Mouse (Mus musculus) midbrain, embryonic 10.5 days (tissue): ENCODE results near the gene Lrrc73. TPM values are rescaled to one million over a fixed set of nuclear protein-coding genes. Genes with fewer than 3 reads are reported as not detected.
A peak's percentile ranks its signal among the peaks of the same experiment; 100 is the strongest.

Experiments
- DNase-seq: peaks from one replicate; pipeline ENCODE4 v3.0.0-alpha.2; 2017; ENCODE audit warnings: low spot score
- H3K27ac ChIP-seq: fragments of 300-500 bp; sonication (generic); replicated peaks from 2 replicates; pipeline ENCODE4 v1.5.1; 2016; ENCODE audit warnings: mild to moderate bottlenecking
- H3K27me3 ChIP-seq: fragments of 300-500 bp; sonication (generic); 2 replicates; pipeline ENCODE4 v1.6.1; 2016; ENCODE audit warnings: low read depth, mild to moderate bottlenecking; ENCODE audit not compliant: poor library complexity, severe bottlenecking
- H3K36me3 ChIP-seq: fragments of 300-500 bp; sonication (generic); 2 replicates; pipeline ENCODE4 v1.6.1; 2016; ENCODE audit warnings: mild to moderate bottlenecking, moderate library complexity
- H3K4me1 ChIP-seq: fragments of 300-500 bp; sonication (generic); 2 replicates; pipeline ENCODE4 v1.6.1; 2016
- H3K4me3 ChIP-seq: fragments of 300-500 bp; sonication (generic); 2 replicates; pipeline ENCODE4 v1.5.1; 2016; ENCODE audit warnings: mild to moderate bottlenecking, moderate library complexity
- H3K9me3 ChIP-seq: fragments of 300-500 bp; sonication (generic); replicated peaks from 2 replicates; pipeline ENCODE4 v1.6.1; 2016; ENCODE audit warnings: mild to moderate bottlenecking
- WGBS: fragments of 180-500 bp; shearing (Covaris S2); methylation state at CpG from one replicate; pipeline ENCODE4 v1.1.7; 2016; 5-methylcytosine and 5-hydroxymethylcytosine counted together
- polyA plus RNA-seq: library from polyadenylated mRNA; unstranded; fragments of >200 nt; fragmentation: Nextera tagmentation; extraction: Ambion mirVana; gene quantifications from 2 replicates; pipeline ENCODE4 v1.2.1, GENCODE M21; 2016

Lrrc73 gene
- polyA plus RNA-seq, 1 experiment from 2014 or later, result 1.6 TPM

DNA sequence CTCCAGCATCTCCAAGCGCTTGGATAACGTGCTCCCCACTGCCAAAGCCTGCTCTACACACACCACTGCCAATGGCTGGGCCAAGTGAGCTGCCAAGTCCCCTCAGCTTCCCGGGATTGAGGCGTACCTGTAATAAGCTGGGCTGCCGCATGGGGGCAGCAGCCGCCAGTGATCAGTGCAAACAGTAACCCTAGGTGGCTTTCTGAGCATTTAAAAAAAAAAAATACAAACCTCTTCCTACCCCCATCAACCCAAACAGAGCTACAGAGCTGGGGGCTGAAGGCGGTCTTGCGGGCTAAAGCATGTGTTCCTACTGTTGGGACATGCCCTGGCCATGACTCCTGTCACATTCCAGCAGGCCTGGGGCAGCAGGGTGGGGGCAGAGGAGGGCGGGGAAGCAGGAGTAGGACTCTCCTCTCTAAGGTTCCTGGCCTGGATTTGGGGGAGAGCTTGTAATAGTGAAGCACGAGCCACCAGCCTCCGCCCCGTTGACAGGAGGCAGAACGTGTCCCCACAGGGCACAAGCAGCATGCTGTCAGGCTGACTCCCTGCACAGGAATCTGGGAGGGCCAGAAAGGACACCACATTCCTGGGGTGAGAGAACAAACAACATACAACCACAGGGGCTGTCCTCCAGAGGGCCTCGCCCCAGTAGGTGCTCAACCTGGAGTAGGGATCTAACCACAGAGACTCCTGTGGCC is 12.7 kb downstream of the Lrrc73 start:
- Histone ChIP-seq H3K27me3 (no peaks in the 10 kb centered on the region), H3K36me3 (peaks cover 100% of the 10 kb centered on the region), H3K9me3 (no peaks in the 10 kb centered on the region), H3K4me1 (peaks cover 4% of the 10 kb centered on the region; the same call in 1 of the 2 replicates), H3K27ac (no peak overlapping the region), H3K4me3 (no peak overlapping the region)
- peak; percentile 75 for DNase-seq
- WGBS, result 31% methylated on average over 14 of the region's 14 CpGs

DNA sequence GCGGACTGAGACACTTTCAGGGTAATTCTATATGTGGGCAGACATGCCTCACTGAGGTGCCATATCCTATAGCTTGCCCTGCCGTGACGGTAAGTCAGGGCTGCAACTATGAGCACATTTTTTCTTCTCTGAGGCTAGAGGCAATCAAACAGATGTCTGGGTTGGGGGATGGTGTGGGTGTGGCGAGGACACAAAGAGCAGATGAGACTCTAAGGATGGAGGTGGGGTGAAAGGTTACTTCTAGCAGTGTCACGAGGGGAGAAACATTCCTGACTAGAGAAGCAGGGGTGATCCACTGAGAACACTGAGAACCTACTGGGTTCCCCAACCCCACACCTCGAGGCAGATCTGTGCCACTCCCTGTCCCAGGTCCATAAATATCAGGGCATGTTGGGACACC is 13.7 kb downstream of the Lrrc73 start:
- H3K9me3 ChIP-seq, result no peaks in the 10 kb centered on the region
- H3K4me3 ChIP-seq, result no peak overlapping the region
- no peaks in the 10 kb centered on the region for H3K27me3 ChIP-seq
- H3K4me1 ChIP-seq, result peaks cover 4% of the 10 kb centered on the region; the same call in 1 of the 2 replicates
- 77% methylated on average over 6 of the region's 6 CpGs for WGBS
- H3K36me3 ChIP-seq, result peaks cover 100% of the 10 kb centered on the region
- no peak for DNase-seq
- H3K27ac ChIP-seq, result no peak overlapping the region

DNA sequence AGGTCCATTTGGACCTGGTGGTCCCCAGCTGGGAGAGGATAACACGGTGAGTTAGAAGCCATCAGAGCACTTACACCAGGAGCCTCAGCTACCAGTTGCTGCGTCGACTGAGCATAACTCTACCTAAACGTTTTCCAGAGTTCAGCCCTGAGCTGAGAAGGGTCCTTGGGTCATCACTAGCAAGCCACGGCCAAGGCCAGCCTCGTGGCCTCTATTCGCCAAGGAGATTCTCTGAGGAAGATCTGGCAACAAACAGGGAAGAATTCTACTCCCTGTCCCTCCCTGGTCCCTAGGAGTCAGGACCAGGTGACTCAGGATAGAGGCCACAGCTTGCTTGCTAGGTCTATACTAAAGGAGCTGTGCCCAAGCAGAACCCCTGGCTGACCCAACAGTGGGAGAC is 14.2 kb downstream of the Lrrc73 start:
- no peaks in the 10 kb centered on the region for H3K27me3 ChIP-seq
- H3K36me3 ChIP-seq, result peaks cover 100% of the 10 kb centered on the region
- DNase-seq, result no peak
- H3K4me1 ChIP-seq, result peaks cover 4% of the 10 kb centered on the region; the same call in 1 of the 2 replicates
- no peak overlapping the region for H3K27ac ChIP-seq
- 84% methylated on average over 7 of the region's 7 CpGs for WGBS
- H3K4me3 ChIP-seq, result no peak overlapping the region
- H3K9me3 ChIP-seq, result no peaks in the 10 kb centered on the region

GRCm38 (mm10) chr17:46268026-46268720 is 14.8 kb downstream of the Lrrc73 start:
- 87% methylated on average over 10 of the region's 10 CpGs for WGBS
- H3K4me1 ChIP-seq, result peaks cover 4% of the 10 kb centered on the region; the same call in 1 of the 2 replicates
- no peak for DNase-seq

GRCm38 (mm10) chr17:46269771-46270534 is 16.6 kb downstream of the Lrrc73 start:
- Histone ChIP-seq H3K4me1 (peaks cover 4% of the 10 kb centered on the region; the same call in 1 of the 2 replicates), H3K9me3 (no peaks in the 10 kb centered on the region), H3K27me3 (no peaks in the 10 kb centered on the region), H3K4me3 (no peak overlapping the region), H3K36me3 (peaks cover 98% of the 10 kb centered on the region), H3K27ac (no peak overlapping the region)
- DNase-seq, result no peak
- 91% methylated on average over 19 of the region's 19 CpGs for WGBS

More at GRCm38 (mm10) chr17:46268026-46268720, 14.8 kb downstream of the Lrrc73 start:
- Histone ChIP-seq H3K36me3 (peaks cover 100% of the 10 kb centered on the region), H3K27ac (no peak overlapping the region), H3K27me3 (no peaks in the 10 kb centered on the region), H3K9me3 (no peaks in the 10 kb centered on the region), H3K4me3 (no peak overlapping the region)

- Histone ChIP-seq H3K36me3 (peaks cover 96% of the 10 kb centered on the region), H3K4me1 (no peaks in the 10 kb centered on the region), H3K27me3 (no peaks in the 10 kb centered on the region), H3K9me3 (no peaks in the 10 kb centered on the region), H3K27ac (no peak overlapping the region; the same call in 1 of the 2 replicates), H3K4me3 (no peak overlapping the region)
- WGBS, result 93% methylated on average over 2 of the region's 2 CpGs
- no peak for DNase-seq
Observed at GRCm38 (mm10) chr17:46272058-46272457, 18.7 kb downstream of the Lrrc73 start.

- H3K4me1 ChIP-seq, result no peaks in the 10 kb centered on the region
- H3K4me3 ChIP-seq, result no peak overlapping the region
- DNase-seq, result no peak
- no peaks in the 10 kb centered on the region for H3K27me3 ChIP-seq
- no peaks in the 10 kb centered on the region for H3K9me3 ChIP-seq
- peaks cover 96% of the 10 kb centered on the region for H3K36me3 ChIP-seq
- H3K27ac ChIP-seq, result no peak overlapping the region
- 93% methylated on average over 5 of the region's 5 CpGs for WGBS
Observed at GRCm38 (mm10) chr17:46272675-46273074, 19.3 kb downstream of the Lrrc73 start.

GRCm38 (mm10) chr17:46273803-46274236 is 20.5 kb downstream of the Lrrc73 start:
- DNase-seq, result no peak
- WGBS, result 76% methylated on average over 1 of the region's 1 CpGs
- Histone ChIP-seq H3K9me3 (no peaks in the 10 kb centered on the region), H3K27me3 (no peaks in the 10 kb centered on the region), H3K4me3 (no peak overlapping the region), H3K4me1 (no peaks in the 10 kb centered on the region), H3K27ac (no peak overlapping the region), H3K36me3 (peaks cover 96% of the 10 kb centered on the region)

GRCm38 (mm10) chr17:46274465-46274864 is 21.1 kb downstream of the Lrrc73 start:
- H3K9me3 ChIP-seq, result no peaks in the 10 kb centered on the region
- no peaks in the 10 kb centered on the region for H3K4me1 ChIP-seq
- no peak for DNase-seq
- H3K4me3 ChIP-seq, result no peak overlapping the region
- WGBS, result 74% methylated on average over 6 of the region's 6 CpGs
- H3K36me3 ChIP-seq, result peaks cover 96% of the 10 kb centered on the region
- H3K27ac ChIP-seq, result no peak overlapping the region
- H3K27me3 ChIP-seq, result no peaks in the 10 kb centered on the region

DNA sequence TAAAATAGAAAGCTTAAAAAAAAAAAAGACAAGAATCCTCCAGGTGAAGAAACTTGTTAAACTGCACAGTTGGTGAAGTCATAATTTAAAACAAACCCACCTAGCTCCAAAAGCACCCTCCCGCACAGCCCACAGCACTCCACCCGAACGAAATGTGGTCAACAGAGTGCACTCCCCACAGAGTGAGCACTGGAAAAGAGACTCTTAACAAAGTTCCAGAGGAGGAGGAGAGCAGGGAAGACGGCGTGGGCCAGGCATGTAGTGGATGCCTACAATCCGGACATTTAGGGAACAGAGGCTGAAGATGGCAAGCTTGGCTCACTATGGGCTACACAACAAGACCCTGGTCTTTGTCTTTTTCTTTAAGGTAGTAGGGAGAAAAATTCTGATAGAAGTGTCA is 21.7 kb downstream of the Lrrc73 start:
- H3K9me3 ChIP-seq, result no peaks in the 10 kb centered on the region
- H3K27me3 ChIP-seq, result no peaks in the 10 kb centered on the region
- peaks cover 96% of the 10 kb centered on the region for H3K36me3 ChIP-seq
- 86% methylated on average over 6 of the region's 6 CpGs for WGBS
- H3K27ac ChIP-seq, result no peak overlapping the region
- H3K4me1 ChIP-seq, result no peaks in the 10 kb centered on the region
- H3K4me3 ChIP-seq, result no peak overlapping the region
- no peak for DNase-seq

DNA sequence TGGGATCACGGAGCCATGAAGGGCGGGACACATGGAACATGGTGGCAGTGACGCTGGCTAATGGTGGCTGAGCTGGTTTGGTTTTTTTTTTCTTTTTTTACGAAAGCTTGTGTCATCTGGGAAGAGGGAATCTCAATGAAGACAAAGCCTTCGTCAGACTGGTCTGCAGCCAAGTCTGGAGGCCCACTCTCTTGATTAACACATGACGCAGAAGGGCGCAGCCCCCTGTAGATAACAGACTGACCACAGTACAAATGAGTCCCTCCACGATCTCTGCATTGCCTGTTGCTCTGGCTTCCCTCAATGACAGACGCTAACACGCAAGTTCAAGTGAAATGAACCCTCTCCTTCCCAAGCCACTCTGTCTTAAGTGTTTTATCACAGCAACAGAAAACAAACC is 22.2 kb downstream of the Lrrc73 start:
- WGBS, result 91% methylated on average over 10 of the region's 10 CpGs
- peaks cover 96% of the 10 kb centered on the region for H3K36me3 ChIP-seq
- H3K4me1 ChIP-seq, result no peaks in the 10 kb centered on the region
- H3K4me3 ChIP-seq, result no peak overlapping the region
- DNase-seq, result no peak
- H3K9me3 ChIP-seq, result no peaks in the 10 kb centered on the region
- no peak overlapping the region for H3K27ac ChIP-seq
- H3K27me3 ChIP-seq, result no peaks in the 10 kb centered on the region

- no peak overlapping the region for H3K4me3 ChIP-seq
- 77% methylated on average over 4 of the region's 4 CpGs for WGBS
- no peak overlapping the region for H3K27ac ChIP-seq
- H3K4me1 ChIP-seq, result peaks cover 19% of the 10 kb centered on the region
- no peaks in the 10 kb centered on the region for H3K27me3 ChIP-seq
- H3K36me3 ChIP-seq, result peaks cover 82% of the 10 kb centered on the region
- H3K9me3 ChIP-seq, result no peaks in the 10 kb centered on the region
- no peak for DNase-seq
Observed at GRCm38 (mm10) chr17:46277586-46277985, 24.3 kb downstream of the Lrrc73 start.
